Mouse (Mus musculus): ENCODE data around the gene Vmn1r82. TPM values are rescaled to one million over a fixed set of nuclear protein-coding genes. Genes with fewer than 3 reads are reported as not detected.

The Vmn1r82 gene
- total RNA-seq (2023), result not detected

DNA sequence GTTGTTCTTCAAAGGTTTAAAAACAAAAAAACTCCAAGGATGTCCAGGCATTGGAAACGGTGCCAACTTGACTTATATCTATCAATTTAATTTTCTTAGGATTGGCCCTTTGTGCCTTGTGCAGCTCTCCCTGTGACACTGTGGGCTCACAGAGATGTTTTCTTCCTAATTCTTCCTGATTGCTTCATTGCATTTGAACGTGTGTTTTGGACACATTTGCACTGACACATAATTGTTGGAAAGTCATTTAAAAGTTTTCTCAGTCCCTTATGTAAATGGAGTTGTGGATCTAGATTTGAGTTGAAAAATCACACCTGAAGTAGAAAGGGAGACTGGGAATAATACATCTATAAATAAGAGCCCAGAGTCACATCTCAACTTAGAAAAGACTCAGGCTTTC, at the start of gene Vmn1r82:
Vmn1r82 (plus strand) TSS at position 301 of the 400 bp plus-strand sequence.

DNA sequence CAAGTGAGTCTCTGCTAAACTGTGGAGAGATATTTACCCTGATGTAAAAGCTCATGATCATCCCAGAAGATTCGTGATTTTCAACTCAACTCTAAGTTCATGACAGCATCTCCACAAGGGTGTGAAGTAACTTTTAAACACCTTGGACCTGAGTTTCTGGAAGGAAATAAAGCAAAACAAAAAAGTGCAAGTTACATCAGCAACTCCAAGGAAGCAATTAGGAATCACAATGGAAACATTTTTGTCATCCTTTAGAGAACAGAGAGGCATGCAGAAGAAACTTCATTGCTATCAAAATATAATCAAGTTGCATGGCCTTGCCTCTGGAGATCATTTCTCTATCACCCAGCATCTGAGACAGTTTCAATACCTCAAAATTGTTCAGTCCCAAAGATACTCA, 32.1 kb upstream of the Vmn1r82 start, which contains the start of gene Vmn1r81:
Vmn1r81 (minus strand) TSS at position 101 of the 400 bp plus-strand sequence.

DNA sequence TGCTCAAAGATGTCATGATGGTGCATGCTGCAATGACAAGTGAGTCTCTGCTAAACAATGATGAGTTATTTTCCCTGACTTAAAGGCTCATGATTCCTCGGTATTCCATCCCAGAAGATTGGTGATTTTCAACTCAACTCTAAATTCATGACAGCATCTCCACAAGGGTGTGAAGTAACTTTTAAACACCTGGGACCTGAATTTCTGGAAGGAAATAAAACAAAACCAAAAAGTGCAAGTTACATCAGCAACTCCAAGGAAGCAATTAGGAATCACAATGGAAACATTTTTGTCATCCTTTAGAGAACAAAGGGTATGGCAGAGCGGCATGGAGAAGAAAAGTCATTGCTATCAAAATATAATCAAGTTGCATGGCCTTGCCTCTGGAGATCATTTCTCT, 29.2 kb downstream of the Vmn1r82 start, which contains the start of gene Vmn1r83:
Vmn1r83 (minus strand) TSS at position 101 of the 400 bp plus-strand sequence.

Other genes starting within 250 kb of the Vmn1r82 start
- gene Vmn1r78, start 150.2 kb upstream of the Vmn1r82 start, total RNA-seq (2023), result not detected
- gene Vmn1r79, start 129.2 kb upstream of the Vmn1r82 start, total RNA-seq (2023), result not detected
- not detected for gene Vmn1r80, start 111.1 kb upstream of the Vmn1r82 start, total RNA-seq (2023)
- gene Vmn1r81, start 32.2 kb upstream of the Vmn1r82 start, total RNA-seq (2023), result not detected
- gene Vmn1r83, start 29.1 kb downstream of the Vmn1r82 start, total RNA-seq (2023), result under 1 TPM; 0.15 to 0.29 TPM
- gene Vmn1r84, start 68.8 kb downstream of the Vmn1r82 start, total RNA-seq (2023), result not detected
- under 1 TPM in 1 of 2 experiments, not detected in 1; 0.35 TPM for gene Zfp551, start 122.3 kb downstream of the Vmn1r82 start, total RNA-seq (2023)
- gene Zfp606, start 177.9 kb downstream of the Vmn1r82 start, total RNA-seq (2023), result 1 to 10 TPM; 1.4 to 2.1 TPM
- gene 2900092C05Rik, start 212.1 kb downstream of the Vmn1r82 start, total RNA-seq (2023), result not detected

All from neutrophil, adult 83 days (primary cell).